Mouse (Mus musculus): ENCODE measurements around the gene Uck1. TPM values are rescaled to one million over a fixed set of nuclear protein-coding genes. Genes with fewer than 3 reads are reported as not detected.
A peak's percentile ranks its signal among the peaks of the same experiment; 100 is the strongest.
"Not testable (repeated sequence)": the region's sequence is repeated elsewhere in the genome, so short reads cannot be mapped to it uniquely, and the experiment has no call there.

Gene Uck1
- 64.8 and 65.3 TPM in 2 replicates for polyA plus RNA-seq (2016; fragmentation: Nextera tagmentation; extraction: Ambion mirVana)

DNA sequence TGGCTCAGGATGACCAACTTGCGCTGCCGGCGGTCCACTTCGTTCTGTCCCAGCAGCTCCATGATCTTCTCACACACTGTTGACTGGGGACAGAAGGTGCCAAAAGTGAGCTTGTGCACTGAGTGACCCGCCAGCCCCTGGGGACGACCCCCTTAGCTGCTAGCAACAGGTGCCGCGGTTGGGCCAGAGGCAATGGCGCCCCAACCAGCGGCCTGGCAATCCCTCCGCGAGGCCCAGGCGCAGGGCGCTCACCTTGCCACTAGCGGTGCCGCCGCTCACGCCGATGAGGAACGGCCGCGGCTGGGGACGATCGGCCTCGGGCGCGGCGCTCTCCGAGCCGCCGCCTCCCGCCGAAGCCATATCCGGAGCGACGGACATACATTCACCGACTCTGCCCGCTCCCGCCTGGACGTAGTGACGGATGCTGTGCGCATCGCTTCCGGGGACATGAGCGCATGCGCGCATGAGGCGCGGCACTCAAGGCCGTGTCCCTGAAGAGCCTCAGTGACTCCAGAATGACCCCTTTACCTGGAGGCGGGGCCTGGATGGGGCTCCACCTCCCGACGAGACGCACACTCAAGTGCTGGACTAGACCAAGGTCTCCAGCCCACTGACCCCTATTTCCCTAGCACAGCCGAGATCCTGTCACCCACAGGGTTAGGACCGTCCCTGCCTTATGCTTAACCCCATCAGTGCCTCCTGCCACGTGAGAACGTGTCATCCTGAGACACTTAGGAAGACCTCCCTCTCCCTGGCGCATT is at the start of gene Uck1:
Uck1 (minus strand) TSS at position 503 of the 761 bp plus-strand sequence.
- Histone ChIP-seq H3K36me3 (peaks cover 35% of the 10 kb centered on the region), H3K27me3 (no peaks in the 10 kb centered on the region), H3K9ac (replicated peaks) (peak within 1 kb of the TSS; percentile 89), H3K27ac (peak within 1 kb of the TSS; percentile 50; the same call in 1 of the 2 replicates), H3K9me3 (no peaks in the 10 kb centered on the region), H3K4me1 (replicated peaks) (peaks cover 13% of the 10 kb centered on the region), H3K4me2 (peak within 1 kb of the TSS; percentile 78), H3K4me3 (replicated peaks) (peak within 1 kb of the TSS; percentile 86)
- WGBS: 2% methylated on average over 59 of the region's 59 CpGs
- peak; percentile 83 for ATAC-seq (ENCODE audit: insufficient number of reproducible peaks, insufficient read depth, low FRiP score, low TSS enrichment, low read depth)

DNA sequence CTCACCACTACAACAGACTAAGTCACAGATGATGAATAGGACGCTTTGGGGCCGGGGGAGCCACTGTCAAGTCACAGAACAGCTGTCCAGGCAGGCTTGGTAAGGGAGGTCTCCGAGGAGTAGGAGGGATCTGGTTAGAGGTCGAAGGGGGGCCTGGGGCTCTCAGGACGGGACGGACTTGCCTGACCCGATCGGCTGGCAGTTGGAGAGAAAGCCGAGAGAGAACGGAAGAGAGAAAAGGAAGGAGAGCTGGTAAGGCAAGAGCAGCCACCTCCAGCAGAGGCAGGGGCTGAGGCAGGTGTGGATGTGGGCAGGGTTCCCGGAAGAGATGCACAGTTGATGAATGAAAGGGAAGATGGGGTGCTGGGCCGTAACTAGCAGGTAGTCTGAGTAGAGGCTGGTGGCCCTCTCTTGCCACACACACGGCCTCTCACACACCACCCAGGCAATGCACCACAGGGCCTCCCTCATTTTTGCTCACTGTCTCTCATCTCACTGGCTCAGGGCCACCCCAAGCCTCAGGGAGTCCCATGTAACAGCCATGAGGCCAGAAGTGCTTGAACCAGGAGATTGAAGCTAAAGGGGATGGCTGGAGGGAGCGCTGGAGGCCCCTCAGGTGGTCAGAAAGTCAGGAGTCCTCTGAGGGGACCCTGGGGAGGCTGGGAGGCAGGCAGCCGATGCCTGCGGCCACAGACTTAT is 49.1 kb upstream of the Uck1 start:
- Histone ChIP-seq H3K4me3 (replicated peaks) (no peak overlapping the region), H3K36me3 (peaks cover 77% of the 10 kb centered on the region), H3K27ac (peak overlapping the region; percentile 32; the same call in 1 of the 2 replicates), H3K27me3 (no peaks in the 10 kb centered on the region), H3K4me1 (replicated peaks) (peaks cover 42% of the 10 kb centered on the region), H3K9me3 (no peaks in the 10 kb centered on the region), H3K4me2 (peak overlapping the region; percentile 15; the same call in 1 of the 2 replicates), H3K9ac (replicated peaks) (peak overlapping the region; percentile 34; the same call in 1 of the 2 replicates)
- WGBS: 87% methylated on average over 16 of the region's 16 CpGs
- no peak for ATAC-seq (ENCODE audit: insufficient number of reproducible peaks, insufficient read depth, low FRiP score, low TSS enrichment, low read depth)

DNA sequence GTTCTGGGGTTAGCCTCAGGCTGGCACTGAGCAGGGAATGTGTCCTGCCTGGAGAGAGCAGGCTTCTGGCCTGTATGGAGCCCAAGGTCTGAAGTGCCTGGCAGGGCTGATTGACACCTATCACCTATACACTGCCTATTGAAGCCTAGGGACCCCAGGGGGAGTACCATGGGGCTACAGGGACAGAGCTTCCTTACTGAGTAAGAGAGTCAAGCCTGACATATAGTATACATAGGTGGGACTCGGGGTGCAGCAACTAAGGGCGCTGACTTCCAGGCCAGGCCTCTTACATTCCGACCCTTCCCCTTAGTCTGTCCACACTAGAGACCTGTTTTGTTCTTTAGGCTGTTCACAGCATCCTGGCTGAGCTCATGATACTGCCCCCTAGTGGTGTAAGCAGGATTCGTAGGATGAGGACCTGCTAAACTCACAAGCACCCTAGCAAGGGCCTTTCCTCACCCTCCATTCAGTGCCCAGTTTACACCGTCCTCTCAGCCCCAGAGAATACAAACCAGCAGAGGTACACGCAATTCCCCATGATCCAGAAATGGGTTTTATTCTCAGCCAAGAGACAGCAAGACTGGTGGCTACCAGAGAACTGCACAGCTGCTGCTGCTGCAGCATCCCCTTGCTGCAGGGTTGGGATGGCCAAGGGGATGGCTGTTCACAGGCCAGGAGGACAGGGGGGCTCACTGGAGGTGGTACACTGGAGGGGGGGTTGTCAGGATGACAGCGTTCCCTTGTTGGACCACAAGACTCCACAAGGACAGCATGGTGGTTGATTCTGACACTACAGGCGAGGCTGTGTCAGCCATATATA is 48.2 kb upstream of the Uck1 start:
- H3K36me3 ChIP-seq: peaks cover 79% of the 10 kb centered on the region
- no peak overlapping the region for H3K4me3 ChIP-seq (replicated peaks)
- H3K27me3 ChIP-seq: no peaks in the 10 kb centered on the region
- H3K27ac ChIP-seq: peak overlapping the region; percentile 64; the same call in 1 of the 2 replicates
- ATAC-seq (ENCODE audit: insufficient number of reproducible peaks, insufficient read depth, low FRiP score, low TSS enrichment, low read depth): no peak
- no peaks in the 10 kb centered on the region for H3K9me3 ChIP-seq
- WGBS: 52% methylated on average over 8 of the region's 8 CpGs
- peaks cover 40% of the 10 kb centered on the region for H3K4me1 ChIP-seq (replicated peaks)
- no peak overlapping the region for H3K9ac ChIP-seq (replicated peaks)
- H3K4me2 ChIP-seq: no peak overlapping the region

DNA sequence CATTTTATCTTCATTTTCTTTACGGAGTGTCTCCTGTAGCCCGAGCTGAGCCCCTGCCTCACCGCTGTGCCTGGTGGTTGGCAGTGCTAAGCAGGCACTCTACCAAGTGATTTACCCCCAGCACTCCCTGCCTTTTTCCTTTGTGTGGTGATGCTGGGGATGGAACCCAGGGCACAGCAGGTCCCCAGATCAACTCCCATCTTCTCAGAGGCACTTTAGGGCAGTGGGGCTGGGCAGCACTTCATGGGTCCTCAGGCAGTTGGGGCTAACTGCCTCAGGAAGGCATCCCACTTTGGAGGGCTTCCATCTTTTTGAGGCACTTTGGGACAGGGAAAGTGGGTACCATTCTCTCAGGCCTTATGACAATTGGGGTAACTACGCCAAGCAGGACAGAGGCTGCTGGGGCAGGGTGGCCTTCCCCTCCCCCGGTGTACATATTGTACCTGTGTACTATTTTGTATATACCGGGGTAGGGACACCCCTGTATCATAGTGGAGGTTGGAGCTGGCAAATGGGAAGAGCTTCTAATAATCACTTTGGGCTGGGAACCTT is 47.4 kb upstream of the Uck1 start:
- H3K27me3 ChIP-seq: no peaks in the 10 kb centered on the region
- H3K9me3 ChIP-seq: no peaks in the 10 kb centered on the region
- ATAC-seq (ENCODE audit: insufficient number of reproducible peaks, insufficient read depth, low FRiP score, low TSS enrichment, low read depth): no peak
- peaks cover 84% of the 10 kb centered on the region for H3K36me3 ChIP-seq
- H3K27ac ChIP-seq: no peak overlapping the region
- no peak overlapping the region for H3K9ac ChIP-seq (replicated peaks)
- H3K4me1 ChIP-seq (replicated peaks): peaks cover 32% of the 10 kb centered on the region
- H3K4me2 ChIP-seq: no peak overlapping the region
- H3K4me3 ChIP-seq (replicated peaks): no peak overlapping the region
- WGBS: 84% methylated on average over 6 of the region's 6 CpGs

DNA sequence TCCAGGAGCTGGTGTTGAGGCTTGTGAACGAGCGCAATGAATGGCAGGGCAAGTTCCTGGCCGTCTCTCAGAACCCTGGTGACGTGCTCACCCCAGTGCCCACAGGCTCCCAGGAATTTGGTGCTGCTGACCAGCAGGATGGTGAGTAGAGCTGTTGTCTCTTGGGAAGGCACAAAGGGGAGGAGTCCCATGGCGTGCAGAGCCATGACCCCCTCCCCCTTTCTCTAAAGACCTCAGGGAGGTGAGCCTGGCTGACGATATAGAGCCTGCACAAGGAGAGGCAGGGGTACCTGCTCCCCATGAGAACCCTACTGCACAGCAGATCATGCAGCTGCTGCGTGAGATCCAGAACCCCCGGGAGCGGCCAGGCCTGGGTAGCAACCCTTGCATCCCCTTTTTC is 46.2 kb upstream of the Uck1 start:
- H3K4me1 ChIP-seq (replicated peaks): peaks cover 20% of the 10 kb centered on the region
- WGBS: 81% methylated on average over 9 of the region's 9 CpGs
- no peaks in the 10 kb centered on the region for H3K9me3 ChIP-seq
- H3K9ac ChIP-seq (replicated peaks): no peak overlapping the region
- no peaks in the 10 kb centered on the region for H3K27me3 ChIP-seq
- no peak overlapping the region for H3K4me3 ChIP-seq (replicated peaks)
- H3K4me2 ChIP-seq: no peak overlapping the region
- no peak overlapping the region for H3K27ac ChIP-seq
- H3K36me3 ChIP-seq: peaks cover 95% of the 10 kb centered on the region
- no peak for ATAC-seq (ENCODE audit: insufficient number of reproducible peaks, insufficient read depth, low FRiP score, low TSS enrichment, low read depth)

DNA sequence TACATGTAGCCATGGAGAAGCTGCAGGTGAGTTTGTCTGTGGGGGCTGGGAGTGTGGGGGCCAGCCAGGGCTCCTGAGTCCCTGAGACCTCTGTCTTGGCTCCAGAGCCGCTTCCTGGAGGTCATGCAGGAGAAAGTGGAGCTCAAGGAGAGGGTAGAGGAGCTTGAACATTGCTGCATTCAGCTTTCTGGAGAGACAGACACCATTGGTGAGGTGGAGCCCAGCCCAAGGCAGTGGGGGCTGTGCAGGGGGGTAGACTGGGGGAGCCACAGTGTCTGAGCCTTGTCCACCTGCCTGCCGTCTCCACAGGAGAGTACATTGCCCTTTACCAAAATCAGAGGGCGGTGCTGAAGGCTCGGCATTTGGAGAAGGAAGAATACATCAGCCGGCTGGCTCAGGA is 45.7 kb upstream of the Uck1 start:
- Histone ChIP-seq H3K27me3 (no peaks in the 10 kb centered on the region), H3K4me3 (replicated peaks) (no peak overlapping the region), H3K27ac (no peak overlapping the region), H3K4me2 (no peak overlapping the region), H3K4me1 (replicated peaks) (peaks cover 15% of the 10 kb centered on the region), H3K9me3 (no peaks in the 10 kb centered on the region), H3K36me3 (peaks cover 96% of the 10 kb centered on the region), H3K9ac (replicated peaks) (no peak overlapping the region)
- 87% methylated on average over 5 of the region's 5 CpGs for WGBS
- ATAC-seq (ENCODE audit: insufficient number of reproducible peaks, insufficient read depth, low FRiP score, low TSS enrichment, low read depth): no peak

DNA sequence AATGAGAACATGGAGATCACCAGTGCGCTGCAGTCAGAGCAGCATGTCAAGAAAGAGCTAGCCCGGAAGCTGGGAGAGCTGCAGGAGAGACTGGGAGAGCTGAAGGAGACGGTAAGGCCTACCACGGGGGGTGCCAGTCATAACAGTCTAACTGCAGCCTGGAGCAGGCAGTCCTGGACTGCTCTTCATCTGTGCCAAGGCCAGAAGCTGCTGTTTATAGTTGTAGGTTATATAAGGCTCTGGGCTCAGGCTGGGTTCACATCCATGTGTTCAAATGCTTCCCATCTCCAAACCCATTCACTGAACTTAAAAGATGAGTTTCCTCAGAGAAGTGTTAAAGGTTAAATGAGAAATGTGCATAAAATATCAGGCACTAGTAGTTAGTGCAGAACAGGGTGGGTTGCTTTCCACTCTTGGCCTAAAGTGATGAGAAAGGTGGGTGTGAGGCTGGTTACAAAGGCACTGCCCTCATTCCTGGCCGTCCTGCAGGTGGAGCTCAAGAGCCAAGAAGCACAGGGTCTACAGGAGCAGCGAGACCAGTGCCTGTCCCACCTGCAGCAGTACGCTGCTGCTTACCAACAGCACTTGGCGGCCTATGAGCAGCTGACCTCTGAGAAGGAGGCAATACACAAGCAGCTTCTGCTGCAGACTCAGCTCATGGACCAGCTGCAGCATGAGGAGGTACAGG is 44.3 kb upstream of the Uck1 start:
- Histone ChIP-seq H3K9me3 (no peaks in the 10 kb centered on the region), H3K4me1 (replicated peaks) (0 out of 2 replicates have a peak, but pooled peaks cover 4% of the 10 kb centered on the region), H3K9ac (replicated peaks) (0 out of 2 replicates have a peak overlapping the region, but pooled peaks have one; percentile 4), H3K27me3 (no peaks in the 10 kb centered on the region), H3K36me3 (peaks cover 96% of the 10 kb centered on the region), H3K4me3 (replicated peaks) (no peak overlapping the region), H3K27ac (peak overlapping the region; percentile 8; the same call in 1 of the 2 replicates), H3K4me2 (no peak overlapping the region)
- 44% methylated on average over 8 of the region's 8 CpGs for WGBS
- peak; percentile 64 for ATAC-seq (ENCODE audit: insufficient number of reproducible peaks, insufficient read depth, low FRiP score, low TSS enrichment, low read depth)

DNA sequence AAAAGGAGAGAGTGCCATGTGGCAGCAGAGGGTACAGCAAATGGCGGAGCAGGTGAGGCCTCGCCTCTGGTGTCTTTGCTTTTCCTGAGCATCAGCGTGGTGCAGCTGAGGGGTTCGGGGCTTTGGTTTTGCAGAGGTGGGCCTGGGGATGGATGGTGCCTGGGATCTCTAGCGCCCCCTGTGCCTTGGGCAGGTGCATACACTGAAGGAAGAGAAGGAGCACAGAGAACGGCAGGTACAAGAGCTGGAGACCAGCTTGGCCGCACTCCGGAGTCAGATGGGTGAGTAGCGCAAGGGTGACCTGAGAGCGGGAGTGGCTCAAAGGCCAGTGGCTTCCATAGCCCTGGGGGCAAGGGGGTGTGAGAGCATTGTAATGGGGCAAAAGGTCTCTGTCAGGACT is 43.0 kb upstream of the Uck1 start:
- ATAC-seq (ENCODE audit: insufficient number of reproducible peaks, insufficient read depth, low FRiP score, low TSS enrichment, low read depth): no peak
- Histone ChIP-seq H3K4me1 (replicated peaks) (0 out of 2 replicates have a peak, but pooled peaks cover 4% of the 10 kb centered on the region), H3K4me3 (replicated peaks) (no peak overlapping the region), H3K9me3 (no peaks in the 10 kb centered on the region), H3K27me3 (no peaks in the 10 kb centered on the region), H3K9ac (replicated peaks) (no peak overlapping the region), H3K27ac (no peak overlapping the region), H3K4me2 (no peak overlapping the region), H3K36me3 (peaks cover 98% of the 10 kb centered on the region)
- WGBS: 88% methylated on average over 10 of the region's 10 CpGs

DNA sequence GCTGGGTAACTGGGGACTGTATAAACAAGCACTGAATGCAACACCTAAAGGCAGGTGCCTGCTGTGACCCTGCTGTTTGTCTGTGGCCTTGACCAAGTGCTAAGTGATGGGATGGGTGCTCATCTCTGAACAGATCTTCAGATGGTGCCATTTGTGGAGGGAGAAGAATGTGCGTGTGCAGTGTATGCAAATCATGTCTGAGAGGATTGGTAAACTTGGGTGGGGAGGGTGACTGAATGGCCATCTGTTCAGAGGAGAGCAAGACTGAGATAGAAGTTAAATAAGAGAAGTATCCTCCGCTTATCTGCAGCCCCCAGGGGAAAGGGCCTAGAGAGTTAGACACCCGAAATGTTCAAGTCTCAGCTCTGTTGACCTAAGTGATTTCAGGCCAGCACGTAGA is 39.5 kb upstream of the Uck1 start:
- Histone ChIP-seq H3K27me3 (no peaks in the 10 kb centered on the region), H3K4me1 (replicated peaks) (no peaks in the 10 kb centered on the region), H3K36me3 (peaks cover 90% of the 10 kb centered on the region), H3K4me2 (no peak overlapping the region), H3K9me3 (no peaks in the 10 kb centered on the region), H3K27ac (no peak overlapping the region), H3K4me3 (replicated peaks) (no peak overlapping the region), H3K9ac (replicated peaks) (no peak overlapping the region)
- WGBS: 91% methylated on average over 4 of the region's 4 CpGs
- ATAC-seq (ENCODE audit: insufficient number of reproducible peaks, insufficient read depth, low FRiP score, low TSS enrichment, low read depth): no peak

DNA sequence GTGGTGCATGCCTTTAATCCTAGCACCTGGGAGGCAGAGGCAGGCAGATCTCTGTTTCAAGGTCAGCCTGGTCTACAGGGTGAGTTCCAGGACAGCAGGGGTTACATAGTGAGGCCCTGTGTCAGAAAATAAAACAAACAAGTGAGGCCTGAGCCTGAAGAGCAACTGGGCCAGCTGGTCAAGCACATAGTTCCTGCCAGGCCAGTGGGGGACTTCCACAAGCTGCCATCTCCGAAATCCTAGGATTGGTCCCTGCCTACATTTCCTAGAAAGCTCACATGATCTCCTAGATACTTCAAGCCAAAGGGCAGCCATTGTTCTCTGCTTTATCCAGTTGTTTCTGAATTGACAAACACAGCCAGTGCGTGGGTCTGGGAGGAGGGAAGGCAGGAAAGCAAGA is 35.9 kb upstream of the Uck1 start:
- not testable (repeated sequence) for H3K9me3 ChIP-seq; H3K27ac ChIP-seq; H3K27me3 ChIP-seq; ATAC-seq (ENCODE audit: insufficient number of reproducible peaks, insufficient read depth, low FRiP score, low TSS enrichment, low read depth); H3K9ac ChIP-seq (replicated peaks); H3K4me2 ChIP-seq; H3K4me3 ChIP-seq (replicated peaks); H3K4me1 ChIP-seq (replicated peaks)
- WGBS: 80% methylated on average over 2 of the region's 2 CpGs
- H3K36me3 ChIP-seq: peaks cover 82% of the 10 kb centered on the region

Data from limb, embryonic 12.5 days (tissue).